Comparison of ENCODE assay signal across 8 mouse cellular contexts in the genomic region with DNA sequence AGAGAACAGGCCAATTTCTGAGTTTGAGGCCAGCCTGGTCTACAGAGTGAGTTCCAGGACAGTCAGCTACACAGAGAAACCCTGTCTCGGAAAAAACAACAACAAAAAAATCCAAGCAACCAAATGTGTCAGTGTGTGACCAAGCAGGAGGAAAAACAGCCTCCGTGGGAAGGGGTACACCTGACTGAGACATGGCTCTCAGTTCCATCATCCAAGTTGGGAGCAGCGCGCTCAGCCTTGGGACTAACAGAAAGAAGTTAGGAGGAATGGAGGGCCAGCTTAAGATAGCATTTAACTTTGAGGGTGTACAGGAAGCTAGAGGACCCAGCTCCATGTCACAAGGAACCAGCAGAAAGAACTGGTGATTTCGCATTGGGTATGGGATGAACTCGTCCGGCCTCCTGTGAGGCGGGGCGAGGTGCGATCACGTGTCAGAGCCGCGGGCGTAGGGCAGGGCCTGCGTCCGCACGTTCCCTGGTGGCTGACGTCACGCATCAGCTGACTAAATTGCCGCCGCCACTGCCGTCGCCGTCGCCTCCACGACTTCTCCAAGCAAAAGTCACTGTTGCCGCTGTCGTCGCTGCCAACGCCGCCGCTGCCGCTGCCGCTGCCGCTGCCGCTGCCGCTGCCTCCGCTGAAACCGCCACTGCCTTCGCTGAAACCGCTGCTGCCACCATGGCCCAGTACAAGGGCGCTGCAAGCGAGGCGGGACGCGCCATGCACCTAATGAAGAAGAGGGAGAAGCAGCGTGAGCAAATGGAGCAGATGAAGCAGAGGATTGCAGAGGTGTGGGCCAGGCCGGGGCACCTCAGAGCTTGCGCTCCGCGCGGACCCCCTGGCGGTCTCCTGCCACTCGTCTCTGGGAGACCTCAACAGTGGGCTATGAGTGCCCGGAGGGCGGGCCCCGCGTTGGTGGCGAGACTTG. TPM values are rescaled to one million over a fixed set of nuclear protein-coding genes. Genes with fewer than 3 reads are reported as not detected.
DNase-seq lines count a peak whose midpoint lies in the region; ATAC-seq and TF ChIP-seq lines count a peak whose summit lies in the region.

Fam50a (plus strand) TSS at position 494 of the 925 bp plus-strand sequence.

- peaks cover under 1% of the 10 kb centered on the region for H3K79me2 ChIP-seq in C2C12 (ENCODE audit: control insufficient read depth, insufficient read depth)

- no peaks in the 10 kb centered on the region; the same call in 1 of the 2 replicates for H3K4me1 ChIP-seq in embryonic fibroblast, embryonic 13.5 days (ENCODE audit: control insufficient read depth, insufficient read depth, low read length)
- H3K4me1 ChIP-seq in kidney, embryonic 14.5 days (ENCODE audit: control insufficient read depth, insufficient read depth, low read length): no peaks in the 10 kb centered on the region
- H3K4me1 ChIP-seq in limb, embryonic 15.5 days: no peaks in the 10 kb centered on the region; the same call in 1 of the 2 replicates
- H3K4me1 ChIP-seq in midbrain, postnatal 0 days (ENCODE audit: insufficient read depth, low read length): no peaks in the 10 kb centered on the region

- H3ac ChIP-seq in C2C12 (ENCODE audit: control insufficient read depth, insufficient read length, low read depth): peak within 1 kb of the TSS; percentile 94

- H3K79me3 ChIP-seq in C2C12 (ENCODE audit: low read depth): peaks cover 1% of the 10 kb centered on the region

- peak within 1 kb of the TSS; percentile 63 for H3K4me2 ChIP-seq in kidney, embryonic 14.5 days (replicated peaks; ENCODE audit: low read depth, low read length)
- H3K4me2 ChIP-seq in limb, embryonic 15.5 days: peak within 1 kb of the TSS; percentile 61
- H3K4me2 ChIP-seq in midbrain, postnatal 0 days (ENCODE audit: low read depth, low read length, poor library complexity, severe bottlenecking): peak within 1 kb of the TSS; percentile 59

- no peaks in the 10 kb centered on the region for H3K27me3 ChIP-seq in C2C12 (ENCODE audit: control insufficient read depth, insufficient read depth, insufficient read length)
- H3K27me3 ChIP-seq in kidney, embryonic 14.5 days (ENCODE audit: control insufficient read depth, insufficient read depth, low read length): no peaks in the 10 kb centered on the region
- no peaks in the 10 kb centered on the region for H3K27me3 ChIP-seq in limb, embryonic 15.5 days
- no peaks in the 10 kb centered on the region for H3K27me3 ChIP-seq in midbrain, postnatal 0 days (ENCODE audit: insufficient read depth, low read length)

- H3K9me3 ChIP-seq in kidney, embryonic 14.5 days (ENCODE audit: control insufficient read depth, low read length): no peaks in the 10 kb centered on the region
- no peaks in the 10 kb centered on the region for H3K9me3 ChIP-seq in limb, embryonic 15.5 days
- no peaks in the 10 kb centered on the region for H3K9me3 ChIP-seq in midbrain, postnatal 0 days (ENCODE audit: low read length)

- TF ChIP-seq CTCF in C2C12 (IDR thresholded peaks at IDR 0.05; ENCODE audit: control insufficient read depth, insufficient read depth, insufficient read length): no peak
- TF ChIP-seq CTCF in embryonic fibroblast, embryonic 13.5 days (IDR thresholded peaks at IDR 0.05; ENCODE audit: borderline replicate concordance, insufficient read depth, low read length): no peak
- TF ChIP-seq CTCF in midbrain, postnatal 0 days (IDR thresholded peaks at IDR 0.05): no peak

- no peak; the same call in 1 of the 2 replicates for TF ChIP-seq POLR2A in embryonic fibroblast, embryonic 13.5 days (IDR thresholded peaks at IDR 0.05; ENCODE audit: low read depth, low read length)

- ATAC-seq in kidney, embryonic 14.5 days (ENCODE audit: low FRiP score, low TSS enrichment): peak; percentile 96
- ATAC-seq in limb, embryonic 15.5 days (ENCODE audit: insufficient number of reproducible peaks, low FRiP score, low TSS enrichment, low read depth): peak; percentile 92
- peak; percentile 95 for ATAC-seq in midbrain, postnatal 0 days (ENCODE audit: low FRiP score)

- H3K36me3 ChIP-seq in C2C12 (ENCODE audit: control insufficient read depth, insufficient read depth): peaks cover 34% of the 10 kb centered on the region
- H3K36me3 ChIP-seq in kidney, embryonic 14.5 days (ENCODE audit: control insufficient read depth, insufficient read depth, low read length): peaks cover 29% of the 10 kb centered on the region
- H3K36me3 ChIP-seq in limb, embryonic 15.5 days: peaks cover 22% of the 10 kb centered on the region; the same call in 1 of the 2 replicates
- peaks cover 6% of the 10 kb centered on the region; the same call in 1 of the 2 replicates for H3K36me3 ChIP-seq in midbrain, postnatal 0 days (ENCODE audit: insufficient read depth, low read length)

- DNase-seq in brain, adult 2 months (ENCODE audit: low read depth, low spot score): peak; percentile 97
- DNase-seq in heart, adult 9 months (ENCODE audit: low spot score in 2 of 2): peak; percentile 87 to 88
- peak; percentile 93 for DNase-seq in midbrain, postnatal 0 days (ENCODE audit: low spot score)
- peak; percentile 72 to 91 for DNase-seq in spleen, postnatal 10 days (ENCODE audit: low spot score in 2 of 2)

- H3K9ac ChIP-seq in kidney, embryonic 14.5 days (ENCODE audit: low read depth, low read length): peak within 1 kb of the TSS; percentile 79
- peak within 1 kb of the TSS; percentile 57 for H3K9ac ChIP-seq in limb, embryonic 15.5 days
- peak within 1 kb of the TSS; percentile 55 for H3K9ac ChIP-seq in midbrain, postnatal 0 days (replicated peaks; ENCODE audit: low read length, poor library complexity, severe bottlenecking)

- H3K4me3 ChIP-seq in C2C12 (ENCODE audit: insufficient read depth, poor library complexity, severe bottlenecking): peak within 1 kb of the TSS; percentile 40
- H3K4me3 ChIP-seq in embryonic fibroblast, embryonic 13.5 days (ENCODE audit: insufficient read depth, low read length): peak within 1 kb of the TSS; percentile 69
- peak within 1 kb of the TSS; percentile 60 for H3K4me3 ChIP-seq in kidney, embryonic 14.5 days (ENCODE audit: low read length)
- peak within 1 kb of the TSS; percentile 63 for H3K4me3 ChIP-seq in limb, embryonic 15.5 days
- H3K4me3 ChIP-seq in midbrain, postnatal 0 days (ENCODE audit: low read depth, low read length): peak within 1 kb of the TSS; percentile 52

- H3K27ac ChIP-seq in embryonic fibroblast, embryonic 13.5 days (ENCODE audit: insufficient read depth, low read length): peak within 1 kb of the TSS; percentile 63; the same call in 1 of the 2 replicates
- H3K27ac ChIP-seq in kidney, embryonic 14.5 days (ENCODE audit: low read depth, low read length): peak within 1 kb of the TSS; percentile 51; the same call in 1 of the 2 replicates
- H3K27ac ChIP-seq in limb, embryonic 15.5 days: peak within 1 kb of the TSS; percentile 82
- H3K27ac ChIP-seq in midbrain, postnatal 0 days (ENCODE audit: low read depth, low read length): peak within 1 kb of the TSS; percentile 79

- 30% methylated on average over 53 of the region's 59 CpGs for WGBS in kidney, embryonic 14.5 days
- WGBS in limb, embryonic 15.5 days: 23% methylated on average over 47 of the region's 59 CpGs
- 25% methylated on average over 57 of the region's 59 CpGs for WGBS in midbrain, postnatal 0 days

TF ChIP-seq in C2C12, 6 proteins besides CTCF, POLR2A, EP300 and RAD21:
- TF ChIP-seq USF1 (IDR thresholded peaks at IDR 0.05; ENCODE audit: low read depth) (peak; percentile 83), MYOG (IDR thresholded peaks at IDR 0.05; ENCODE audit: control insufficient read depth, extremely low read depth, insufficient read length) (no peak), FOSL1 (IDR thresholded peaks at IDR 0.05; ENCODE audit: insufficient read depth, low read length, poor library complexity, severe bottlenecking) (no peak)
TF ChIP-seq in C2C12: peak in this region for 1.

RNA-seq across cellular contexts. Expression of gene Fam50a, which starts in this region (rescaled TPM):
- 45.4 TPM for polyA plus RNA-seq in C2C12 (2012; fragmentation: generic; extraction: Trizol)
- polyA plus RNA-seq in embryonic fibroblast, embryonic 13.5 days (2011; ENCODE audit: insufficient read length, low read depth, missing spikeins): 53.9 and 54.0 TPM in 2 replicates
- 46.9 and 52.9 TPM in 2 replicates for polyA plus RNA-seq in kidney, embryonic 14.5 days (2014; fragmentation: Nextera tagmentation; extraction: Ambion mirVana)
- 62.6 and 67.7 TPM in 2 replicates for polyA plus RNA-seq in limb, embryonic 15.5 days (2015; fragmentation: Nextera tagmentation; extraction: Ambion mirVana)
- 9.3 and 9.4 TPM in 2 replicates for total RNA-seq in midbrain, postnatal 0 days (2014; rRNA removed)
- polyA plus RNA-seq in midbrain, postnatal 0 days (2015; fragmentation: Nextera tagmentation; extraction: Ambion mirVana): 55.5 and 57.2 TPM in 2 replicates

Comparison
In these comparisons a context has a peak if more than half of its experiments do, and no peak if none do; other contexts are left out.
1. Peak in every context shown above with its lines: DNase-seq, ATAC-seq, H3K4me3 ChIP-seq and H3K27ac ChIP-seq.